Mouse (Mus musculus): ENCODE measurements around the gene March4.

DNA sequence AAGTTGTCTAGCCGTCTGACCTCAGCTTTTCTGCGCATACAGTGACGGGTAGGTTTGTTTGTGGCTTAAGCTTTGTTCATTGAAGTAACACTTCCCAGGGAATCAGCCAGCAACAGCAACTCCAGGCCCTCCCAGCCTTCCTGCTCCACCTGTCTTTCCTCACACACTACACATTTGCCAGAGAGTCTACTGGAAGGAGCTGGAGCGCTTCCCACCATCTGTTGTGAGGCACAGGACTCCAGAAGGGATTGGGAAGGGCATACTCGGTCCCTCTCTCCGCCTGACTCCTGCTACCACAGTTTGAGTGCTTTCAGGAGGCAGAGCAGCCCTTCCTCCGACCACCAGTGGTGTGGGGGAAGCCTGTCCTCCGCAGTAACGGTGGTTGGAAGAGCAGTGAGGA is 136.1 kb downstream of the March4 start:
- TF ChIP-seq CTCF (IDR thresholded peaks at IDR 0.05; ENCODE audit: insufficient read depth, low read length) (no peak), POLR2A (IDR thresholded peaks at IDR 0.05; ENCODE audit: borderline replicate concordance, extremely low read depth, low read depth, low read length) (no peak)
